Comparison of ENCODE assay signal across 8 mouse cellular contexts in the genomic region with DNA sequence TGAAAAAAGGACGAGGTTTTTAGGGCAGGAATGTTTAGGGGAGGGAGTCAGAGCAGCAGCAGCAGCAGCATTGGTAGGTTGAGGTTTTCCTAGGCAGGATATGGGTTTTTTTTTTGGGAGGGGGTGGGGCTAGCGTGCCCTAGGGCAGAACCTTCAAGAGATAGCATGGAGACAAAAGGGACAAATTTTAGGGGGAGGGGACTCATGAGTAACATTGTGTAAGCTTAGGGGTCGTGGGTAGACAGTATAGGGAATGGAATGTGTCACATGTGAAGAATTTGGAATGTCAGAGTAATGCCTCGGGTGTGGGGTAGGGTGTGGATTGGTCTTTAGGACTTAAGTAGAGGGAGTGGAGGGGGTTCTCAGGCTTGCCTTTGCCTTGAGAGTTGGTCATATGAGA. TPM values are rescaled to one million over a fixed set of nuclear protein-coding genes. Genes with fewer than 3 reads are reported as not detected.
DNase-seq lines count a peak whose midpoint lies in the region; ATAC-seq and TF ChIP-seq lines count a peak whose summit lies in the region.

No protein-coding gene starts in this region.

- no peak for TF ChIP-seq CTCF in cortical plate, adult 2 months (IDR thresholded peaks at IDR 0.05; ENCODE audit: extremely low read depth, insufficient read depth, low read length)

- H3K9ac ChIP-seq in lung, embryonic 15.5 days: peak overlapping the region; percentile 62
- peak overlapping the region; percentile 51 for H3K9ac ChIP-seq in intestine, embryonic 15.5 days
- peak overlapping the region; percentile 17 for H3K9ac ChIP-seq in neural tube, embryonic 14.5 days (replicated peaks; ENCODE audit: low read depth, low read length)

- H3K4me2 ChIP-seq in lung, embryonic 15.5 days: peak overlapping the region; percentile 61
- peak overlapping the region; percentile 61 for H3K4me2 ChIP-seq in intestine, embryonic 15.5 days (replicated peaks)
- peak overlapping the region; percentile 57 for H3K4me2 ChIP-seq in neural tube, embryonic 14.5 days (ENCODE audit: low read depth, low read length)

- WGBS in lung, embryonic 15.5 days: 19% methylated on average over 4 of the region's 4 CpGs
- 17% methylated on average over 4 of the region's 4 CpGs for WGBS in intestine, embryonic 15.5 days
- 31% methylated on average over 4 of the region's 4 CpGs for WGBS in neural tube, embryonic 14.5 days

- no peaks in the 10 kb centered on the region for H3K27me3 ChIP-seq in lung, embryonic 15.5 days
- no peaks in the 10 kb centered on the region for H3K27me3 ChIP-seq in intestine, embryonic 15.5 days (replicated peaks)
- no peaks in the 10 kb centered on the region for H3K27me3 ChIP-seq in neural tube, embryonic 14.5 days (ENCODE audit: control insufficient read depth, insufficient read depth, low read length)

- TF ChIP-seq POLR2A in cortical plate, adult 2 months (IDR thresholded peaks at IDR 0.05; ENCODE audit: extremely low read depth, insufficient read depth, low read length): no peak

- peaks cover 7% of the 10 kb centered on the region for H3K4me1 ChIP-seq in lung, embryonic 15.5 days
- no peaks in the 10 kb centered on the region for H3K4me1 ChIP-seq in cortical plate, adult 2 months (ENCODE audit: control insufficient read depth, insufficient read depth, low read length)
- H3K4me1 ChIP-seq in intestine, embryonic 15.5 days (replicated peaks): 0 out of 2 replicates have a peak, but pooled peaks cover 1% of the 10 kb centered on the region
- 0 out of 2 replicates have a peak, but pooled peaks cover 5% of the 10 kb centered on the region for H3K4me1 ChIP-seq in neural tube, embryonic 14.5 days (ENCODE audit: control insufficient read depth, insufficient read depth, low read length)

- no peak for DNase-seq in lung, postnatal 36 days
- DNase-seq in left cerebral cortex, adult 8-10 months (ENCODE audit: low spot score in 2 of 2): no peak
- DNase-seq in urinary bladder, postnatal 10 days (ENCODE audit: low spot score): no peak
- no peak for DNase-seq in thymus, postnatal 25 days

- H3K36me3 ChIP-seq in lung, embryonic 15.5 days: 0 out of 2 replicates have a peak, but pooled peaks cover 3% of the 10 kb centered on the region
- H3K36me3 ChIP-seq in intestine, embryonic 15.5 days: peaks cover 2% of the 10 kb centered on the region; the same call in 1 of the 2 replicates
- no peaks in the 10 kb centered on the region for H3K36me3 ChIP-seq in neural tube, embryonic 14.5 days (ENCODE audit: control insufficient read depth, insufficient read depth, low read length)

- no peaks in the 10 kb centered on the region for H3K9me3 ChIP-seq in lung, embryonic 15.5 days
- H3K9me3 ChIP-seq in intestine, embryonic 15.5 days: no peaks in the 10 kb centered on the region
- no peaks in the 10 kb centered on the region for H3K9me3 ChIP-seq in neural tube, embryonic 14.5 days (ENCODE audit: control insufficient read depth, low read length)

- peak overlapping the region; percentile 96; the same call in 1 of the 2 replicates for H3K27ac ChIP-seq in lung, embryonic 15.5 days
- H3K27ac ChIP-seq in cortical plate, adult 2 months (ENCODE audit: insufficient read depth, low read length): no peak overlapping the region
- H3K27ac ChIP-seq in intestine, embryonic 15.5 days: no peak overlapping the region
- no peak overlapping the region for H3K27ac ChIP-seq in neural tube, embryonic 14.5 days (ENCODE audit: low read depth, low read length)

- ATAC-seq in lung, embryonic 15.5 days (ENCODE audit: borderline replicate concordance, extremely low read depth, low FRiP score, low TSS enrichment): no peak
- ATAC-seq in intestine, embryonic 15.5 days: no peak
- no peak for ATAC-seq in neural tube, embryonic 14.5 days (ENCODE audit: low read depth)

- H3K4me3 ChIP-seq in lung, embryonic 15.5 days: peak overlapping the region; percentile 59
- H3K4me3 ChIP-seq in cortical plate, adult 2 months (ENCODE audit: insufficient read depth, low read length): peak overlapping the region; percentile 85
- H3K4me3 ChIP-seq in intestine, embryonic 15.5 days (replicated peaks): peak overlapping the region; percentile 52
- H3K4me3 ChIP-seq in neural tube, embryonic 14.5 days (ENCODE audit: low read depth, low read length): peak overlapping the region; percentile 47

RNA-seq across cellular contexts. Expression of a gene that starts 0.6 kb away (rescaled TPM):
- not detected in 2 replicates for polyA plus RNA-seq in lung, embryonic 15.5 days (2015; fragmentation: Nextera tagmentation; extraction: Ambion mirVana)
- 0.46 TPM in 1 of 2 replicates, not detected in the other for polyA plus RNA-seq in cortical plate, adult 2 months (2012; rRNA removed)
- not detected in 2 replicates for polyA plus RNA-seq in intestine, embryonic 15.5 days (2015; fragmentation: Nextera tagmentation; extraction: Ambion mirVana)
- 0.47 and 2.9 TPM in 2 replicates for polyA plus RNA-seq in neural tube, embryonic 14.5 days (2014; fragmentation: Nextera tagmentation; extraction: Ambion mirVana)
- under 1 TPM in 1 of 4 experiments, not detected in 3; 0.74 TPM for total RNA-seq in left cerebral cortex, adult 8-10 months (2022)

RNA-seq across cellular contexts. Expression of a gene that starts 5.5 kb away (rescaled TPM):
- 58.9 and 60.6 TPM in 2 replicates for polyA plus RNA-seq in lung, embryonic 15.5 days (2015; fragmentation: Nextera tagmentation; extraction: Ambion mirVana)
- 131 and 135 TPM in 2 replicates for polyA plus RNA-seq in cortical plate, adult 2 months (2012; rRNA removed)
- 60.3 and 61.4 TPM in 2 replicates for polyA plus RNA-seq in intestine, embryonic 15.5 days (2015; fragmentation: Nextera tagmentation; extraction: Ambion mirVana)
- polyA plus RNA-seq in neural tube, embryonic 14.5 days (2014; fragmentation: Nextera tagmentation; extraction: Ambion mirVana): 137 and 147 TPM in 2 replicates
- 100 to 1,000 TPM in 3 of 4 experiments, 10 to 100 TPM in 1; 93.3 to 107 (median 103) TPM for total RNA-seq in left cerebral cortex, adult 8-10 months (2022)

RNA-seq across cellular contexts. Expression of a gene that starts 8.6 kb away (rescaled TPM):
- 69.6 and 79.5 TPM in 2 replicates for polyA plus RNA-seq in lung, embryonic 15.5 days (2015; fragmentation: Nextera tagmentation; extraction: Ambion mirVana)
- polyA plus RNA-seq in cortical plate, adult 2 months (2012; rRNA removed): 77.0 and 84.9 TPM in 2 replicates
- 25.0 and 27.5 TPM in 2 replicates for polyA plus RNA-seq in intestine, embryonic 15.5 days (2015; fragmentation: Nextera tagmentation; extraction: Ambion mirVana)
- polyA plus RNA-seq in neural tube, embryonic 14.5 days (2014; fragmentation: Nextera tagmentation; extraction: Ambion mirVana): 22.3 and 23.6 TPM in 2 replicates
- total RNA-seq in left cerebral cortex, adult 8-10 months (2022): 10 to 100 TPM; 59.1 to 71.0 (median 67.8) TPM

RNA-seq across cellular contexts. Expression of a gene that starts 25.8 kb away (rescaled TPM):
- 46.9 and 49.1 TPM in 2 replicates for polyA plus RNA-seq in lung, embryonic 15.5 days (2015; fragmentation: Nextera tagmentation; extraction: Ambion mirVana)
- 26.7 and 28.3 TPM in 2 replicates for polyA plus RNA-seq in cortical plate, adult 2 months (2012; rRNA removed)
- 27.6 and 31.8 TPM in 2 replicates for polyA plus RNA-seq in intestine, embryonic 15.5 days (2015; fragmentation: Nextera tagmentation; extraction: Ambion mirVana)
- polyA plus RNA-seq in neural tube, embryonic 14.5 days (2014; fragmentation: Nextera tagmentation; extraction: Ambion mirVana): 50.0 and 55.7 TPM in 2 replicates
- 10 to 100 TPM; 32.9 to 36.4 (median 33.5) TPM for total RNA-seq in left cerebral cortex, adult 8-10 months (2022)

RNA-seq across cellular contexts. Expression of a gene that starts 28.0 kb away (rescaled TPM):
- 23.5 and 23.6 TPM in 2 replicates for polyA plus RNA-seq in lung, embryonic 15.5 days (2015; fragmentation: Nextera tagmentation; extraction: Ambion mirVana)
- 23.2 and 23.9 TPM in 2 replicates for polyA plus RNA-seq in cortical plate, adult 2 months (2012; rRNA removed)
- 12.4 TPM in 2 replicates for polyA plus RNA-seq in intestine, embryonic 15.5 days (2015; fragmentation: Nextera tagmentation; extraction: Ambion mirVana)
- polyA plus RNA-seq in neural tube, embryonic 14.5 days (2014; fragmentation: Nextera tagmentation; extraction: Ambion mirVana): 55.9 and 57.1 TPM in 2 replicates
- 10 to 100 TPM; 15.7 to 26.0 (median 17.6) TPM for total RNA-seq in left cerebral cortex, adult 8-10 months (2022)
